Mouse (Mus musculus): Measurements from ENCODE around the gene Tle3.

Gene Tle3

DNA sequence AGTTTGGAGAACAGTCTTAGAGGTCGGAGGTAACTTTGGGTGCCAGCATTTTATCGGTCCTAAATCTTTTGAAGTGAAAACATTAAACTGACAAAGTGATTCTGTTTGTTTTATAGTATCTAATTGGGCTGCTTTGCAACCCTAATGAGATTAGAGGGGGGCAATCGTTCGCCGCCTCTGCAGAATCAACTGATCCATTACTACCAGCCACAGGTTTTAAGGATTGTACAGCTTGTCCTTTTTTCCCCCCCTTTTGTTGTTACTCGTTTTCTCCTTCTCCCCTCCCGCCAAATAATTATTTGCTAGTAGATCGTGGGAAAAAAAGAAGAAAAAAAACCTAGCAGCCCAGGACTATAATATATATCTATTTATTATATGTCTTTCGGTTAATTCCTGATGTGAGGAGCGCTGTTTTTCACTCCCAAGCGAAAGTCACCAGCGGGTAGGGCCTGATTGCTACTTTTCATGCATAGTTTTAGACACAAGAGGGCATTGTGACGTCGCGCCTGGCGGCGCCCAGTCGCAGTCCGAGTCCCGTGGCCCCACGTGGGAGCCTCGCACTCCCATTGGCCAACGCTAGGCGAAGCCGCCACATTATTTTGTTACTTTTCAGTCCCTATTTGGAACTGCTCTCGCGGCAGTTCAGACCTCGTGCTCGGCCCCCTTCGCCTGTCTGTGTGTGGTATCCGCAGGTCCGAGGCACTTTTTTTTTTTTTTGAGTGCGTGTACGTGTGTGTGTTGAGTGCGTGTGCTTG lies at the start of gene Tle3:
Gene Tle3 (plus strand): TSS at position 612 of the 755 bp plus-strand sequence.
- peak; percentile 100 for DNase-seq (ENCODE audit: low spot score in 2 of 2)

GRCm38 (mm10) chr9:61323221-61323620 lies 48.9 kb upstream of the Tle3 start:
- DNase-seq (ENCODE audit: low spot score in 2 of 2), result no peak

DNA sequence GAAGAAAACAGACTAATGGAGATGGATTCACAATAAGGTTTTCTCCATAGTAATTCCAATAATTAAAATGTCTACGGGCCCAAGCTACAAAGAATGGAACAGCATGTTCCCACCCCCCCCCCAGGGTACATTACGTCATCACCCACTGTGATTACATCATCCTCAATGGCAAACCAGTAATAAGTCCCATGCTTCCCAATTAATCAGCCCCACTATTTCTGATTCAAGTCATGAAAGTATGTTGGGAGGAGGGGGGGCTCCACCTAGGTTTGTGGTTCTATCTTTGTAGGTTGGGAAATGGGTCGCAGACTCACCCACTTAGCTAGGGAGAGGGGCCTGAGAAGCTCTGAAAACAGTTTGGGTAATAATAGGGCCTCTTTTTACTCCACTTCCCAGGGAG lies 48.3 kb upstream of the Tle3 start:
- DNase-seq (ENCODE audit: low spot score in 2 of 2), result no peak

DNA sequence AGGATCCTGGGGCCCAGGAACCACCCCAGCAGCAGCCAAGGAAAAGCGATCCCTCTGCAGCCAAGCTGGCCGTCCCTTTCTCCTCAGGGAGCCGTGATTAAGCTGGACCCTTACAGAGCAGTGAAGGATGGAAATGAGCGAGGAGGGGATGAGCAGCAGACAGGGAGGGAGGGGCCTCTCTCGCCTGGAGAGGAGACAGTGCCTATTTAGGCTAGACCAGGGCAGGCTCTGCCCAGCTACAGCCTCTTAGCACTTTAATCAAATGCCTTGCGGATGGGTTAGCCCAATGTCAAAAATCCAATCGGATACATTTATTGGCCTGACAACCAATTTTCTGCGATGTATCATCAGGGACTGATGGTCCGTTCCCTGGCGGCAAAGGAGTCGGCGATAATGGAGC lies 47.8 kb upstream of the Tle3 start:
- no peak for DNase-seq (ENCODE audit: low spot score in 2 of 2)

DNA sequence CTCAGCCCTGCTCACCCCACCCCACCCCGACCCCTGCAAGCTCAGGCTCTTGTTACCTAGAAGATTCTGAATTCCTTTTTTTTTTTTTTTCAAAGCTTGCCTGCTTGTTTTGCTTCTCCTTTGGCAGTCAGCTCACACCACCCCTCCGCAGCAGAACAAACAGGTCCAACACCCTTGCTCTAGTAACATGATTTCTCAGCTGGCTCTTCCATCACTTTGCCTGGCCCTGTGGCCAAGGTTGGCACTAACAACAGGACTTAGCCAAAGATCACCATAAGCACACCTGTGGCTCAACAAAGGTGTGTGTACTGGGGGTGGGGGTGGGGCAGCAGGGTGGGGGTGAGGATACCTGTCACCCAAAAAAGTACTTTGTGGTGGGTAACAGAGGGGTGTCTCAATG lies 47.2 kb upstream of the Tle3 start:
- no peak for DNase-seq (ENCODE audit: low spot score in 2 of 2)

DNA sequence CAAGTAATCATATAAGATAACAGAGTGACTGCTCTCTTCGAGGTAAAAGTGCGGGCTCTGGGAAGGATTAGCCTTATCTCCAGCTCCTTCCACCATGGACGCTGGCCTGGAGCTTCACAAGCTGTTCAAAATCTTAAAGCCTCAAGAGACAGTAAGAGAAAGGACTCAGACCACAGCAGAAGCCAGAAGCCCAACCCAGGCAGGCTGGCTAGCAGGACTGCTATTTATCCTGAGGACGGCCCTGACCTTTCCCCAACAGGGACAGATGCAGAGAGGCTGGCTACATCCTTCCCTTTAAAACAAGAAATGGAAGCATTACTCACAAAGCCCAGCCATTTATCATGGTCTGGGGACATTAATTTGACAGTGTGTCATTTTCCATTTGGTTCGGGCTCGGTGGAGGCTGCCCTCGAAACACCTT lies 46.2 kb upstream of the Tle3 start:
- no peak for DNase-seq (ENCODE audit: low spot score in 2 of 2)

DNA sequence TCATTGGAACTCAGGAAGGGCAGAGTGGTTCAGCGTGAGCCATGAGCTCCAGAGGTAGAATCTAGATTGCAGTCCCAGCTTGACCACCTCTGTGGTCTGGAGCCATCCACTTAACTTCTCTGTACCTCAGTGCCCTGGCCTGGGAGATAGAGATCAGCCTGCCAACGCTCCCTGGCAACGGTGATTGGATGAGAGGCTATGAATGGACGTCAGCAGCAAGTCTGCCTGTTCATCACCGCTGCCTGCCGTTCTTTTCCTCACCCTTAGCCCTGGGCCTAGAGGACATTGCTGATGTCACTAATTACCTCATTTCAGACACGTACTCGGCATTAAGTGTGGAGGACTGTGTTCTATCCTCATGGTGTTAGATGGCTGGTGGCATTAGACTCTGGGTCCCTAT lies 45.2 kb upstream of the Tle3 start:
- DNase-seq (ENCODE audit: low spot score in 2 of 2), result no peak

DNA sequence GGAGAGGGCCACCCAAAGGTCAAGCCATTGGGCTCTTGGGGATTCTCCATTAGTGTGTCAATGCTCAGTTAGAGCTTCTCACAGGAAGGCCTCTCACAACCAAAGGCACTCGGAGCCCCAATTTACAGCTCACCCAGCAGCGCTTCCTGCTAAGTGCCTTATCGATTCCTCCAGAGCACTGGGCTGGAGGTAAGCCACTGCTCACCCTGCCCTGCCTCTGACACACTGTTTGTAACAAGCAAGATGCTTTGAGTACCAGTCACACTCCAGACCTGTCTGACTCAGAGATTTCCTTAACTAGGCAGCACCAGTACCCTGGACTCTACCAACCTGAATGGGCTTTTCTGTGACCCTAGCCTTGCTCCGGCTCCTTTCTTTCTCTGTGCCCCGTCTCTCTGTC lies 44.0 kb upstream of the Tle3 start:
- DNase-seq (ENCODE audit: low spot score in 2 of 2), result no peak

GRCm38 (mm10) chr9:61330747-61331146 lies 41.4 kb upstream of the Tle3 start:
- no peak for DNase-seq (ENCODE audit: low spot score in 2 of 2)

DNA sequence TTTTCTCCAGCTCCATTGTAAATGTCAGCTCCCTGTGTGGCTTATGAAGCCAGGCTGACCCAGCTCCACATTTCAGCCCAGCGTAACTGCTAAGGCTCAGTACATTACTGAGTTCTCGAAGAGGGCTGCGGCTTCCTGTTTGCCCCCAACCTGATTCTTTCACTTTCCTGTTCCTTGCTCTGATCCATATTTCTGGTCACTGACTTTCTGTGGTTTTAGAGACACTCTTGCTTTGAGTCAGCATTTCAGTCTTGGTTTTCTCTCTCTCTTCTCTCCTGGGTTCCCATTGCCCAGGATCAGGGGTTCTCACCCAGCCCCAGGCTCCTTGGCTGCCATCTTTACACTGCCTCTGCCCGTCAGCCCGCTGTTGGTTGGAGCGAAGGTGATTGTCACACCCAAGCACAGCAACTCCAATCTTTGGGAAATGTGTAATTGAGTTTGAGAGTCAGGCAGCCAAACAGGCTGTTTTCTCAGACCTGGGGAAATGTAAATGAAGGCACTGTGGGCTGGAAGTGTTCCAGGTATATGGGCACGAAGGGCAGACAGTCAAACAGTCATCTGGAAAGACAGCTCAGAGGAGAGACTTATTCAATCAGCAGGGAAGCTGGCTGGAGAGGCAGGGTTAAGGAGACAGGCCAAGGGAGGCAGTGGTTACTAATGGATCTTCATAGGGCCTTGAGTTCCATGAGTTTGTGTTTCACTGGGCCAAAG lies 39.8 kb upstream of the Tle3 start:
- no peak for DNase-seq (ENCODE audit: low spot score in 2 of 2)

- no peak for DNase-seq (ENCODE audit: low spot score in 2 of 2)
Observed at GRCm38 (mm10) chr9:61336179-61336578, 36.0 kb upstream of the Tle3 start.

- DNase-seq (ENCODE audit: low spot score in 2 of 2), result no peak
Observed at GRCm38 (mm10) chr9:61336591-61337587, 35.3 kb upstream of the Tle3 start.

DNA sequence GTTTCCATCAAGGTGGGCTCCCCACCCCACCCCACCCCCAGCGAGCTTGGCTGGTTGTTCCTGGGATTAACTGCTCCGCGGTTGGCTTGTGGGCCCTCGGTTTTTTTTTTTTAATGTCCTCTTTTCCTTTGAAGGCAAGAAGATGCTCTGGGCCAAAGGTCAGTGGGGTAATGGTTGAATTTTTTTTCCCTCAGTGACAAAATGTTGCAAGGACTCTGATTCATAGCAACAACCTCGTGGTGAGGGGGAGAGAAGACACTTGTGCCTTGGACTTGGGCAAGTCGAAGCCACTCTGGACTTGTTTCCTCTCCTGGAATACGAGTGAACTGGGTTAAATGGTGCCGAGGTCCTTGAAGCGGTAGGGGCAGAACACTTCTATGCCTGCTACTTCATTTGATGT lies 34.5 kb upstream of the Tle3 start:
- no peak for DNase-seq (ENCODE audit: low spot score in 2 of 2)

- DNase-seq (ENCODE audit: low spot score in 2 of 2), result no peak
Observed at GRCm38 (mm10) chr9:61339311-61339710, 32.9 kb upstream of the Tle3 start.

GRCm38 (mm10) chr9:61340333-61340732 lies 31.8 kb upstream of the Tle3 start:
- no peak for DNase-seq (ENCODE audit: low spot score in 2 of 2)

GRCm38 (mm10) chr9:61342297-61342696 lies 29.9 kb upstream of the Tle3 start:
- no peak for DNase-seq (ENCODE audit: low spot score in 2 of 2)

DNA sequence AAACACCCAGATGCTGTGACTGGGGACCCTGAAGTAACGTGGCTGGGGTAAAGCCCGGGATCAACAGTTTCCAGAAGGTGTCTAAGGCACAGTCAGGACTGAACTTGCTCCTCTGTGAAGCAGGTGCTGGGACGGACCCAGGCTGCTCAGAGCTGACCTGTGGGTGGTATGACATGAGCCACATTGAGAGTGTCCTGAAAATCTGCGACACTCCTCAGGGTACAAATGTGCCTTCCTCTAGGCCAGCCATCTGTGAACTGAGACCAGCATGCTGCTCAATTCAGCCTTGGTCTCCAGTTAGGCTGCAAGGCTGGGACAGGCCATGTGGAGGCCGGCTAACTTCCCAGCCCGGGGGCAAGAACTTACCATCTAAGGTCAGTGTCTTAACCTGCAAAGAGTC lies 27.5 kb upstream of the Tle3 start:
- DNase-seq (ENCODE audit: low spot score in 2 of 2), result no peak

DNA sequence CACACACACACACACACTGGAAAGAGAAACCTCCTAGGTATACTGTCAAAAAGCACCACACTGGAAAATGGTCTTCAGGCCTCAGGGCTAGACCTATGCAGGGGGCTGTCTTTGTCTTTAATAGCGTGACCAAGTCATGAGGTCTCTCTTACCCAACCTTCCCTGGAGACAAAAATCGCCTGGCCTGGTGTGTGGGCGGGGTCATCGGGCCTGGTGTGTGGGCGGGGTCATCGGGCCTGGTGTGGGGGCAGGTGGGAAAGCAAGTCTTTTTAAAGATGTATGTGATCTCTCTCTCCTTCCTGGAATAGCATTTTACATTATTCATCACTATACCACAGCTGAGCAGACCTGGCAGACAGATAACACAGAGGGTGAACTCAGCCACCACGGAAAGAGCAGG lies 25.2 kb upstream of the Tle3 start:
- no peak for DNase-seq (ENCODE audit: low spot score in 2 of 2)

GRCm38 (mm10) chr9:61348036-61348435 lies 24.1 kb upstream of the Tle3 start:
- DNase-seq (ENCODE audit: low spot score in 2 of 2), result no peak

DNA sequence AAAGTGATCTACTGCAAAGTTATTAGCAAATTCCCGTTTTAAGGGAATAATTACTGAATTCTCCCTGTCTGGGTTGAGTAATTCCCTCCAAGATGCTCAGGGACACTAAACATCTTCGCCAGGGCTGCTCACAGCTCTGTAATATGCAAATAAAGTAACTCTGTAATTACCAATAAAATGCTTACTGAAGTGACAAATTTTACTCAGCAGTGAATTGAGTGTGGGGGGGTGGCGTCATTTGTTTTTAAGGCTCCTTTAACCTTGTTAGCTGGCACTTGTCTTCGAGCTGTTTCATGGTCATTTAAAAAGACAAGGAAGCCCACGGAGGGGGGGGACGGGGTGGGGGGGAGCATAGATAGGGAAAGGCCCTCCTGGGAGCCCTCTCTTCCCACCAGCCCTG lies 23.6 kb upstream of the Tle3 start:
- DNase-seq (ENCODE audit: low spot score in 2 of 2), result no peak

- DNase-seq (ENCODE audit: low spot score in 2 of 2), result peak in 1 of 2 experiments; percentile 30
Observed at GRCm38 (mm10) chr9:61349697-61350096, 22.5 kb upstream of the Tle3 start.

DNA sequence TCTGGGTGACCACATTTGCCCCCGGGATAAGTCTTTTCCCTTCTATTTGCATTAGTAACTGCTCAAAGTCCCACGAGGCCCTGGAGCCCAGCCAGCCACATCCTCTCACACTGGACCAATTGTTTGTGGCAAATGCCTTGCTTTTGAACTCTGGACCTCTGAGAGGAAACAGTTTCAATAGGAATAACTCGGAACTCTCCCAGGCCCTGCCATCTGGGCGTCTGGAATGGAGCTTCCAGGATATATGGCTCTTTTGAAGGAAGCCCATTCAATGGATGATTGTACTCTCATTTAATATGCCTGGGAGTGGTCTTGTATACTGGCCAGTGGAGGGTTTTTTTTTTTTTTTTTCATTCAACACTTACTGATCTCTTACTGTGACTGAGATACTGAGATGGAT lies 21.0 kb upstream of the Tle3 start:
- peak; percentile 63 to 73 for DNase-seq (ENCODE audit: low spot score in 2 of 2)
